Mouse (Mus musculus) heart, postnatal 0 days (tissue): Measurements from ENCODE around the gene Eif4b. TPM values are rescaled to one million over a fixed set of nuclear protein-coding genes. Genes with fewer than 3 reads are reported as not detected.

ENCODE experiments used
- ATAC-seq: fragments of 200-750 bp; cut with Nextera tagmentation; 2 replicates; pipeline ENCODE4 v1.8.0; 2017; ENCODE audit warnings: low read depth, moderate number of reproducible peaks, moderate library complexity; ENCODE audit not compliant: insufficient read depth
- DNase-seq: peaks from one replicate; pipeline ENCODE4 v3.0.0-alpha.2; 2016; ENCODE audit warnings: low spot score
- H3K27ac ChIP-seq: fragments of 300-500 bp; sonication (generic); 2 replicates; pipeline ENCODE4 v1.5.1; 2014; ENCODE audit warnings: low read depth, mild to moderate bottlenecking
- H3K27me3 ChIP-seq: fragments of 300-500 bp; sonication (generic); 2 replicates; pipeline ENCODE4 v1.6.1; 2014; ENCODE audit warnings: low read length, mixed read lengths; ENCODE audit not compliant: control insufficient read depth, insufficient read depth
- H3K36me3 ChIP-seq: fragments of 300-500 bp; sonication (generic); replicated peaks from 2 replicates; pipeline ENCODE4 v1.6.1; 2014; ENCODE audit warnings: low read length, mixed read lengths; ENCODE audit not compliant: control insufficient read depth, insufficient read depth
- H3K4me1 ChIP-seq: fragments of 300-500 bp; sonication (generic); 2 replicates; pipeline ENCODE4 v1.6.1; 2014; ENCODE audit warnings: antibody characterized with exemption; ENCODE audit not compliant: control insufficient read depth, insufficient read depth
- H3K4me2 ChIP-seq: fragments of 300-500 bp; sonication (generic); 2 replicates; pipeline ENCODE4 v1.6.1; 2014; ENCODE audit warnings: low read depth, mild to moderate bottlenecking, low read length, moderate library complexity
- H3K4me3 ChIP-seq: fragments of 300-500 bp; sonication (generic); 2 replicates; pipeline ENCODE4 v1.5.1; 2014; ENCODE audit warnings: low read depth, low read length
- H3K9ac ChIP-seq: fragments of 300-500 bp; sonication (generic); replicated peaks from 2 replicates; pipeline ENCODE4 v1.6.1; 2014; ENCODE audit warnings: low read depth, low read length, mixed read lengths
- H3K9me3 ChIP-seq: fragments of 300-500 bp; sonication (generic); replicated peaks from 2 replicates; pipeline ENCODE4 v1.6.1; 2016; ENCODE audit warnings: low read length; ENCODE audit not compliant: control insufficient read depth
- CTCF ChIP-seq: IDR thresholded peaks from 2 replicates; pipeline ENCODE4 v1.5.1; 2016; ENCODE audit warnings: antibody characterized with exemption, control low read depth, low read depth
- EP300 ChIP-seq: IDR thresholded peaks from 2 replicates; pipeline ENCODE4 v1.6.1; 2016; ENCODE audit warnings: antibody characterized with exemption, low read depth
- WGBS: fragments of 180-500 bp; shearing (Covaris S2); extraction: QIAGEN DNeasy Blood & Tissue Kit; methylation state at CpG from one replicate; pipeline ENCODE4 v1.1.7; 2014; 5-methylcytosine and 5-hydroxymethylcytosine counted together
- polyA plus RNA-seq: library from polyadenylated mRNA; unstranded; fragments of >200 nt; fragmentation: Nextera tagmentation; extraction: Ambion mirVana; gene quantifications from 2 replicates; pipeline ENCODE4 v1.2.1, GENCODE M21; 2015
- total RNA-seq: library from RNA; depleted of rRNA; stranded (reverse); fragments of >200 nt; gene quantifications from 2 replicates; pipeline ENCODE4 v1.2.3, GENCODE M21; 2014; ENCODE audit warnings: low replicate concordance; rRNA removed

Gene Eif4b
- total and polyA plus RNA-seq, 2 experiments from 2014 or later: 46.0 to 110 TPM

DNA sequence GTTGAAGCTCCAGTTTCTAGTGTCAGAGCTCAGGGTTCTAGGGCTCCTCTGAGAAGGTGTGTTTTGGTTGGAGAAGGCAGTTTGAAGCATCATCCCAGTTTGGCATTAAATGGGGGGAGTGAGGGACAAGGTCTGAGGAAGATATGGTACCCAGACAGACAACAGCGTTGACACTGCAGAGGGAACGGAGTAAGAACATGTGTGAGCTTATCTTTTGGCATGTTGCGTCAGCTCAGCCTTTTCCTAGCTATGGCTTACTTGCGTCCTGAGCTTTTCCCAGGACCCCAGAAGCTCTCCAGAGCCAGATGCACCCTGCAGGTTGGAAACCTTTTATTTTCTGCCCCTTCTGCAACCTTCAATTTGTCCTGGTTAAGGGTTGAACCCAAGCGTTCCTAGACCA is 72.5 kb downstream of the Eif4b start:
- no peaks in the 10 kb centered on the region for H3K9me3 ChIP-seq
- H3K27me3 ChIP-seq: peaks cover 25% of the 10 kb centered on the region
- WGBS: 63% methylated on average over 5 of the region's 5 CpGs
- no peak for ATAC-seq
- no peak overlapping the region for H3K4me2 ChIP-seq
- no peak overlapping the region for H3K4me3 ChIP-seq
- H3K9ac ChIP-seq: no peak overlapping the region
- no peak for DNase-seq
- no peaks in the 10 kb centered on the region for H3K36me3 ChIP-seq
- H3K4me1 ChIP-seq: peaks cover 4% of the 10 kb centered on the region; the same call in 1 of the 2 replicates
- TF ChIP-seq EP300: no peak
- no peak for TF ChIP-seq CTCF
- H3K27ac ChIP-seq: no peak overlapping the region

Other genes with a start within 250 kb of the Eif4b start
- gene Krt1, start 223.0 kb upstream of the Eif4b start, total RNA-seq: not detected in 2 replicates
- gene Krt1, start 223.0 kb upstream of the Eif4b start, polyA plus RNA-seq: 0.31 TPM in 1 of 2 replicates, not detected in the other
- gene Krt77, start 204.1 kb upstream of the Eif4b start, total RNA-seq: not detected in 2 replicates
- gene Krt77, start 204.1 kb upstream of the Eif4b start, polyA plus RNA-seq: not detected in 2 replicates
- not detected in 2 replicates for gene Krt76, start 180.9 kb upstream of the Eif4b start, total RNA-seq
- not detected in 2 replicates for gene Krt76, start 180.9 kb upstream of the Eif4b start, polyA plus RNA-seq
- 5.4 TPM in 1 of 2 replicates, not detected in the other for gene Krt4, start 149.0 kb upstream of the Eif4b start, total RNA-seq
- 0.12 TPM in 1 of 2 replicates, not detected in the other for gene Krt4, start 149.0 kb upstream of the Eif4b start, polyA plus RNA-seq
- not detected in 2 replicates for gene Krt79, start 133.4 kb upstream of the Eif4b start, total RNA-seq
- gene Krt79, start 133.4 kb upstream of the Eif4b start, polyA plus RNA-seq: 0.31 and 0.44 TPM in 2 replicates
- not detected in 2 replicates for gene Krt78, start 119.5 kb upstream of the Eif4b start, total RNA-seq
- not detected in 2 replicates for gene Krt78, start 119.5 kb upstream of the Eif4b start, polyA plus RNA-seq
- gene Krt8, start 69.3 kb upstream of the Eif4b start, total RNA-seq: 19.0 and 110 TPM in 2 replicates
- gene Krt8, start 69.3 kb upstream of the Eif4b start, polyA plus RNA-seq: 7.2 and 10.0 TPM in 2 replicates
- gene Krt18, start 45.6 kb upstream of the Eif4b start, total RNA-seq: 12.9 and 75.9 TPM in 2 replicates
- 15.0 and 15.3 TPM in 2 replicates for gene Krt18, start 45.6 kb upstream of the Eif4b start, polyA plus RNA-seq
- 40.3 and 57.9 TPM in 2 replicates for gene Tns2, start 26.6 kb downstream of the Eif4b start, total RNA-seq
- 21.9 and 24.6 TPM in 2 replicates for gene Tns2, start 26.6 kb downstream of the Eif4b start, polyA plus RNA-seq
- 20.0 and 22.8 TPM in 2 replicates for gene Spryd3, start 62.5 kb downstream of the Eif4b start, total RNA-seq
- 15.1 and 16.0 TPM in 2 replicates for gene Spryd3, start 62.5 kb downstream of the Eif4b start, polyA plus RNA-seq
- gene Igfbp6, start 70.6 kb downstream of the Eif4b start, total RNA-seq: 30.5 and 35.4 TPM in 2 replicates
- 24.0 and 24.2 TPM in 2 replicates for gene Igfbp6, start 70.6 kb downstream of the Eif4b start, polyA plus RNA-seq
- gene Soat2, start 76.8 kb downstream of the Eif4b start, total RNA-seq: 1.7 TPM in 1 of 2 replicates, not detected in the other
- 0.08 and 0.14 TPM in 2 replicates for gene Soat2, start 76.8 kb downstream of the Eif4b start, polyA plus RNA-seq
- 31.1 and 38.4 TPM in 2 replicates for gene Zfp740, start 129.5 kb downstream of the Eif4b start, total RNA-seq
- 17.7 and 18.8 TPM in 2 replicates for gene Zfp740, start 129.5 kb downstream of the Eif4b start, polyA plus RNA-seq
- 43.9 and 64.7 TPM in 2 replicates for gene Csad, start 131.0 kb downstream of the Eif4b start, total RNA-seq
- gene Csad, start 131.0 kb downstream of the Eif4b start, polyA plus RNA-seq: 27.7 and 33.1 TPM in 2 replicates
- 0.23 and 1.1 TPM in 2 replicates for gene Itgb7, start 158.2 kb downstream of the Eif4b start, total RNA-seq
- 0.79 and 0.92 TPM in 2 replicates for gene Itgb7, start 158.2 kb downstream of the Eif4b start, polyA plus RNA-seq
- gene Rarg, start 183.7 kb downstream of the Eif4b start, total RNA-seq: 8.9 and 9.7 TPM in 2 replicates
- gene Rarg, start 183.7 kb downstream of the Eif4b start, polyA plus RNA-seq: 5.4 and 6.0 TPM in 2 replicates
- not detected in 2 replicates for gene Gm9918, start 196.8 kb downstream of the Eif4b start, total RNA-seq
- gene Gm9918, start 196.8 kb downstream of the Eif4b start, polyA plus RNA-seq: not detected in 2 replicates
- 35.6 and 53.5 TPM in 2 replicates for gene Mfsd5, start 205.7 kb downstream of the Eif4b start, total RNA-seq
- gene Mfsd5, start 205.7 kb downstream of the Eif4b start, polyA plus RNA-seq: 31.4 and 34.1 TPM in 2 replicates
- gene Espl1, start 222.5 kb downstream of the Eif4b start, total RNA-seq: 11.6 and 15.3 TPM in 2 replicates
- gene Espl1, start 222.5 kb downstream of the Eif4b start, polyA plus RNA-seq: 2.3 and 3.7 TPM in 2 replicates